Mouse (Mus musculus) forebrain, embryonic 16.5 days (tissue): Measurements from ENCODE around the gene Spop. TPM values are rescaled to one million over a fixed set of nuclear protein-coding genes. Genes with fewer than 3 reads are reported as not detected.
A peak's percentile ranks its signal among the peaks of the same experiment; 100 is the strongest.

Experiments used
- ATAC-seq: fragments of 200-750 bp; cut with Nextera tagmentation; 2 replicates; pipeline ENCODE4 v1.8.0; 2017; ENCODE audit warnings: mild to moderate bottlenecking, moderate library complexity
- H3K27ac ChIP-seq: fragments of 300-500 bp; sonication (generic); 2 replicates; pipeline ENCODE4 v1.5.1; 2014; ENCODE audit warnings: low read length, control low read depth
- H3K27me3 ChIP-seq: fragments of 300-500 bp; sonication (generic); replicated peaks from 2 replicates; pipeline ENCODE4 v1.6.1; 2014; ENCODE audit warnings: low read length; ENCODE audit not compliant: control insufficient read depth, insufficient read depth
- H3K36me3 ChIP-seq: fragments of 300-500 bp; sonication (generic); 2 replicates; pipeline ENCODE4 v1.6.1; 2014; ENCODE audit not compliant: control insufficient read depth, insufficient read depth
- H3K4me1 ChIP-seq: fragments of 300-500 bp; sonication (generic); replicated peaks from 2 replicates; pipeline ENCODE4 v1.6.1; 2014; ENCODE audit warnings: low read length; ENCODE audit not compliant: control insufficient read depth, insufficient read depth
- H3K4me2 ChIP-seq: fragments of 300-500 bp; sonication (generic); 2 replicates; pipeline ENCODE4 v1.6.1; 2014; ENCODE audit warnings: mild to moderate bottlenecking, low read length, control low read depth
- H3K4me3 ChIP-seq: fragments of 300-500 bp; sonication (generic); replicated peaks from 2 replicates; pipeline ENCODE4 v1.5.1; 2014; ENCODE audit warnings: mild to moderate bottlenecking, low read length, control low read depth
- H3K9ac ChIP-seq: fragments of 300-500 bp; sonication (generic); replicated peaks from 2 replicates; pipeline ENCODE4 v1.6.1; 2014; ENCODE audit warnings: low read depth, low read length, control low read depth
- H3K9me3 ChIP-seq: fragments of 300-500 bp; sonication (generic); 2 replicates; pipeline ENCODE4 v1.6.1; 2016; ENCODE audit warnings: low read length; ENCODE audit not compliant: control insufficient read depth
- WGBS: fragments of 180-500 bp; shearing (Covaris S2); extraction: QIAGEN DNeasy Blood & Tissue Kit; methylation state at CpG from one replicate; pipeline ENCODE4 v1.1.7; 2014; 5-methylcytosine and 5-hydroxymethylcytosine counted together
- polyA plus RNA-seq: library from polyadenylated mRNA; unstranded; fragments of >200 nt; fragmentation: Nextera tagmentation; extraction: Ambion mirVana; gene quantifications from 2 replicates; pipeline ENCODE4 v1.2.1, GENCODE M21; 2015

The Spop gene
- polyA plus RNA-seq, 1 experiment from 2014 or later: 265 TPM

DNA sequence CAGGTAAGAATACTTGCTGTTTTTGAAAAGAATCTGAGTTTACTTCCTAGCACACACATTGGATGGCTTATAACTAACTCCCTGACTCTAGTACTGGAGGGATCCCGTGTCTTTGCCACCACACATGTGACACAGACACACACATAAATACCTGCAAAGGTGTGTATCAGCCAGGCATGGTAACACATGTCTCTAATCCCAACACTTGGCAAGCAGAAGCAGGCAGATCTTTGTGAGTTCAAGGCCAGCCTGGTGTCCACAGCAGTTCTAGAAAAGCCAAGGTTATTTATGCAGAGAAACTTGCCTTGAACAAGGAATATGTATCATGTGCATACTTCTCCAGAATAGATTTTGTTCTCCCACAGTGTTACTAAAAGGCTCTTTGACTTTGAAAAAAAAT, 59.6 kb downstream of the Spop start:
- no peak overlapping the region for H3K4me2 ChIP-seq
- H3K36me3 ChIP-seq: peaks cover 8% of the 10 kb centered on the region
- H3K4me1 ChIP-seq: no peaks in the 10 kb centered on the region
- no peaks in the 10 kb centered on the region for H3K27me3 ChIP-seq
- H3K9me3 ChIP-seq: no peaks in the 10 kb centered on the region
- 91% methylated on average over 1 of the region's 1 CpGs for WGBS
- no peak overlapping the region for H3K27ac ChIP-seq
- no peak overlapping the region for H3K9ac ChIP-seq
- no peak overlapping the region for H3K4me3 ChIP-seq
- no peak for ATAC-seq

DNA sequence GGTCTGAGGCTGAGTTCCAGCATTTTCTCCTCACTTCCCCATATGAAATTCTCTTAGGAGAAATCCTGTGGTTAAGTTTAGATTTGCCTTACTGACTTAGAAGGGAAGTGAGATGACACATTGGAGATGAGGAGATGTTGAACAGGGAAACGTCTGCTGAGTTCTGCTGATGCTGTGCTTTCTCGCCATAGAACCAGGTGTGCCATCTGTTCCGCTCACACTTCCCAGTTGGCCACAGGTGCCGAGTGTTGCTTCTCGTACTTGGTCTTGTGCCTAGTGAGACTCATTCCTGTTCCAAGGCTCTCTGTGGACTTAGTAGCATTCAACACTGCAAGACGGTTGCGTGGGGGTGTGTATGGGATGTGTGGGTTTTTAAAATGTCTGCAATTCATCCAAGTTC, 62.4 kb downstream of the Spop start:
- H3K36me3 ChIP-seq: peaks cover 9% of the 10 kb centered on the region
- no peaks in the 10 kb centered on the region for H3K9me3 ChIP-seq
- 57% methylated on average over 7 of the region's 7 CpGs for WGBS
- peak; percentile 40; the same call in 1 of the 2 replicates for ATAC-seq
- no peaks in the 10 kb centered on the region for H3K4me1 ChIP-seq
- no peak overlapping the region for H3K4me3 ChIP-seq
- no peaks in the 10 kb centered on the region for H3K27me3 ChIP-seq
- no peak overlapping the region for H3K4me2 ChIP-seq
- H3K27ac ChIP-seq: no peak overlapping the region
- no peak overlapping the region for H3K9ac ChIP-seq

DNA sequence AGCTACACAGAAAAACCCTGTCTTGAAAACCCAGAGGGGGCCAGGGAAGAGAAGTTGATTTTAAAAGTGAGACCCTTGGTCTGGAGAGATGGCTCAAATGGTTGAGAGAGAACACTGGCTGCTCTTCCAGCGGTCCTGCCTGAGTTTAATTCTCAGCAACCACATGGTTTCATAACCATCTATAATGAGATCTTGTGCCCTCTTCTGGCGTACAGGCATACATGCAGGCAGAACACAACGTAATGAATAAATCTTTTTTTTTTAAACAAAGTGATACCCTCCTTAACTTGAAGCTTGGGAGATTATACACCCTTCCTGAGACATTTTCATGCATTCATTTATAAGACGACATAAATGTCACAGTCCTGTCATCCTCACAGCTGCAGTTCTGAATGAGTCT, 65.6 kb downstream of the Spop start:
- no peak for ATAC-seq
- Histone ChIP-seq H3K27ac (no peak overlapping the region; the same call in 1 of the 2 replicates), H3K9ac (no peak overlapping the region), H3K9me3 (no peaks in the 10 kb centered on the region), H3K4me2 (no peak overlapping the region), H3K27me3 (no peaks in the 10 kb centered on the region), H3K4me1 (no peaks in the 10 kb centered on the region), H3K36me3 (peaks cover 5% of the 10 kb centered on the region; the same call in 1 of the 2 replicates), H3K4me3 (no peak overlapping the region)
- WGBS: 80% methylated on average over 4 of the region's 4 CpGs

DNA sequence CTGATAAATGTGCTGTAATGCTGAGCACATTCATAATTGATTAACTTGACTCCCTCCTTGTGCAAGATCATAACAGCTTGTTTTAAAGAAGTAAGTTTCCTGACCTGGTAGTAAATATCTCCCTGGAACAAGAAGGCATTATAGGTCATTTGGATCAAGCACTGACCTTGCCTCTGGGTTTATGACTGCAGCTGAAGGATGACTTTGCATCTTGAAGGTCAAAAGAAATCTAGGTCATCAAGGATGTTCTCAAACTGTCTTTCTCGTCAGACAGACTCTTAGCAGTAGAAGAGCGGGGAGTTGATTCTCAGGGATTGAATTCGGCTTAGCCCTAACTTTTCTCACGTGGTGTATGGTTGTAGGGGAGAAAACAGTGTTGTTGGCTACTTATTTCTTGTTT, 66.8 kb downstream of the Spop start:
- Histone ChIP-seq H3K27me3 (no peaks in the 10 kb centered on the region), H3K27ac (no peak overlapping the region), H3K4me3 (no peak overlapping the region), H3K9me3 (no peaks in the 10 kb centered on the region), H3K4me2 (no peak overlapping the region), H3K4me1 (no peaks in the 10 kb centered on the region), H3K9ac (no peak overlapping the region), H3K36me3 (peaks cover 13% of the 10 kb centered on the region)
- no peak for ATAC-seq
- WGBS: 91% methylated on average over 4 of the region's 4 CpGs

DNA sequence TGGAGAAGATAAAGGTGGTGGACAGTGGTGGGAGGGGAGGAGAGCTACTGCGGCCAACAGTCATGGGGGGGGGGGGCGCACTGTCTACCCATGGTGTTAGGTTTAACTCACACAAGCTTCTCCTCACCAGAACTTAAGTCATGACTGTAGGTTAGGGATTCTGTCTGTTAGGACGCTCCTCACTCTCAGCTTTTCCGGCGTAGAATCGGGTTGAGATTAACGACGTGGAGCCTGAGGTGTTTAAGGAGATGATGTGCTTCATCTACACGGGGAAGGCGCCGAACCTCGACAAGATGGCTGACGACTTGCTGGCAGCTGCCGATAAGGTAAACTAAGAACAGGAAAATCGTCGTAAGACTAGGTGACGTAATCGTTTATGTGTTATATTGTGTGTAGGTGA, 71.8 kb downstream of the Spop start:
- Histone ChIP-seq H3K4me2 (no peak overlapping the region), H3K4me3 (no peak overlapping the region), H3K27ac (no peak overlapping the region), H3K27me3 (no peaks in the 10 kb centered on the region), H3K9me3 (no peaks in the 10 kb centered on the region), H3K36me3 (peaks cover 13% of the 10 kb centered on the region), H3K9ac (no peak overlapping the region), H3K4me1 (no peaks in the 10 kb centered on the region)
- WGBS: 95% methylated on average over 18 of the region's 18 CpGs
- ATAC-seq: no peak

DNA sequence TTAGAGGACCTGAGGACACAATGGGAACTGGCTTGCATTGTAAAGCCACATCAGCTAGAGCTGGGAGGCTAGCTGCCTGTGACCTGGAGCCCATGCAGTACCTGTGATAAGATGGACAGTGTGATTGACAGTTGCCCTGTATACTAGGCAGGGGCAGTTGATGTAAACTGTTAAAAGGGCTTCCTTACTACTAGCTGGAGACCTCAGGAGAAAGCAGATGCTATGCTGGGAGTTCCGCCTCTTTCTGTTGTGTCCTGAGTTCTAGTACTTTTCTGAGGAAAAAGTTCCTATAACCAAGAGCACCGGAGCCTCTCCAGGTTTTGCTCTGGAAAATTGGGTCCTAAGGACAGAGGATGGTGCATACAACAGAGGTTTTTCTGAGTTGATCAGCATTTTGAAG, 73.4 kb downstream of the Spop start:
- ATAC-seq: no peak

DNA sequence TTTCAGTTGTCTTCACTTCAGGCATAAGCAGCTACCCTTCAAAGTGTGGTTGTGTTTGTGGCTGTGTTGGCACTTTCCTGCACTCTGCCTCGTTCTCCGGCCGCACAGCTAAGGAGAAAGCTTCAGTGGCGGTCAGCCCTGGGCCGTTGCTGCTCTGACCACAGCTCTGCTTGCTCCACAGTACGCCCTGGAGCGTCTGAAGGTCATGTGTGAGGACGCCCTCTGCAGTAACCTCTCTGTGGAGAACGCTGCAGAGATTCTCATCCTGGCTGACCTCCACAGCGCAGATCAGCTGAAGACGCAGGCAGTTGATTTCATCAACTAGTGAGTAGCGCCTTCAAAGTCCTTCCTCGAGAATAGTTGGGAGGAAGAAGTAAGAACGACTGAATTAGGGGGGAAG, 76.2 kb downstream of the Spop start:
- Histone ChIP-seq H3K9ac (no peak overlapping the region), H3K36me3 (peaks cover 17% of the 10 kb centered on the region), H3K27me3 (no peaks in the 10 kb centered on the region), H3K4me3 (no peak overlapping the region), H3K9me3 (no peaks in the 10 kb centered on the region), H3K4me1 (peaks cover 12% of the 10 kb centered on the region), H3K27ac (no peak overlapping the region), H3K4me2 (no peak overlapping the region)
- 93% methylated on average over 14 of the region's 14 CpGs for WGBS
- no peak for ATAC-seq

More for the DNA sequence above, 73.4 kb downstream of the Spop start:
- no peak overlapping the region for H3K27ac ChIP-seq
- WGBS: 98% methylated on average over 2 of the region's 2 CpGs
- no peaks in the 10 kb centered on the region for H3K27me3 ChIP-seq
- no peaks in the 10 kb centered on the region for H3K9me3 ChIP-seq
- H3K4me2 ChIP-seq: no peak overlapping the region
- H3K4me3 ChIP-seq: no peak overlapping the region
- no peak overlapping the region for H3K9ac ChIP-seq
- H3K36me3 ChIP-seq: peaks cover 19% of the 10 kb centered on the region
- H3K4me1 ChIP-seq: no peaks in the 10 kb centered on the region

DNA sequence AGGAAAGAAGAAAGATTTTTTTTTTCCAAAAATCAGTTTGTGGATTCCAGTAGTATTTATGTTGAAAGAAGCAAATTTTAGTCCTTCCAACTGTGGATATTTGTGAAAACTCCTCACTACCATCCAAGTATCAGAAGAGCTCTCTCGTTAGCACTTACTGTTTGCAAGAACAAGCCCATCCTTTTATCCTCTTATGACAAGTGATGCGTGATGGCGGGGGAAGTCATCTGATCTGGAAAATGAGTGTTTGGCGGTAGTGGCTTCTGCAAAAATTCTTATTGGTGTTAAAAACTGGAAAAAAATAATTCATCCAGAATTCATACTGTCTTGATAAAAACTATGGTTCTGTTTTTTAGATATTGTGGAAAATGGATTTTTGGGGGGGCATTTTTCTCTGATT, 78.4 kb downstream of the Spop start:
- ATAC-seq: no peak
- Histone ChIP-seq H3K9ac (no peak overlapping the region), H3K4me1 (peaks cover 12% of the 10 kb centered on the region), H3K4me3 (no peak overlapping the region), H3K36me3 (peaks cover 8% of the 10 kb centered on the region), H3K27ac (no peak overlapping the region), H3K4me2 (no peak overlapping the region), H3K9me3 (no peaks in the 10 kb centered on the region), H3K27me3 (no peaks in the 10 kb centered on the region)
- WGBS: 59% methylated on average over 4 of the region's 4 CpGs

DNA sequence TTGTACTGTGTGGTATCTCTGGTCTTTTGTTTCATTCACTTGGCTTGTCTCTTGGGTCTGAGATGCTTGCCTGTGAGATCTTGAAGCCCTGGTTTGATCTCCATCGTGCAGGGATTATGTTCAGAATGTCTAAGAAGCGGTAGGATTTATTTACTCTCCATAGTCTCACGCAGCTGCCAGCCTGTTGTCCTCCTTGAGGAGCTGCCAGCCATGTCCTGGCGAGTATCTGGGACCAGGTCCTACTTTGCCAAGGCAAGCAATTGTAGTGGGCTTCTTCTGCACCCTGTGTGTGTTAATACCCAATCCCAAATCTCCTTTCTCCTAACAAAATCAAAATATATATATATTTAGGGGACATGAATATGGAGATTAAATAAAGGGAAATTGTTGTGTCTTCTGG, 79.1 kb downstream of the Spop start:
- Histone ChIP-seq H3K4me1 (peaks cover 12% of the 10 kb centered on the region), H3K36me3 (peaks cover 10% of the 10 kb centered on the region), H3K9ac (no peak overlapping the region), H3K4me2 (no peak overlapping the region), H3K9me3 (no peaks in the 10 kb centered on the region), H3K4me3 (no peak overlapping the region), H3K27me3 (no peaks in the 10 kb centered on the region), H3K27ac (no peak overlapping the region)
- 76% methylated on average over 4 of the region's 4 CpGs for WGBS
- no peak for ATAC-seq

DNA sequence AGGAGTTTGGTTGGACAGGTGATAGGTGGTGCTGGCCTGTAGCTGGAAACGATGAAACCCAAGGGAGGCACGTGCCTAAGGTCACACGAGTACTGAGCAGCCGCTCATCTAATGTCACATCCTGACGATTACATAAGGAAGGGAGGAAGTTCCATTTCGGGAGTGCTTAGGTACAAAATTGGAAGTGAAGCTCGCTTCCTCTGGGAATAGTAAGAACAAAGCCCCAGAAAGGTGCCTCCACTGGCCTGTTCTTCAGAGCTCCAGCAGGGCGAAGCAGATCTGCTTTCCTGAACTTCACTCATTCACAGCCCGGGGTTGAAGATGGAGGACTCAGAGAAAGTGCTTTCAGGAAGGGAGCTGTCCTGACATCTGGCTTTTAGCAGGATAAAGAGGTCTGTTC, 80.1 kb downstream of the Spop start:
- H3K27ac ChIP-seq: no peak overlapping the region; the same call in 1 of the 2 replicates
- H3K4me2 ChIP-seq: no peak overlapping the region
- 91% methylated on average over 9 of the region's 9 CpGs for WGBS

More for the DNA sequence above, 80.1 kb downstream of the Spop start:
- H3K27me3 ChIP-seq: no peaks in the 10 kb centered on the region
- H3K4me3 ChIP-seq: no peak overlapping the region
- ATAC-seq: no peak
- H3K4me1 ChIP-seq: peaks cover 12% of the 10 kb centered on the region
- peaks cover 11% of the 10 kb centered on the region for H3K36me3 ChIP-seq
- H3K9ac ChIP-seq: no peak overlapping the region
- no peaks in the 10 kb centered on the region for H3K9me3 ChIP-seq
